Mouse (Mus musculus) adrenal gland, postnatal 25 days (tissue): ENCODE data around the gene Wnk2. TPM values are rescaled to one million over a fixed set of nuclear protein-coding genes. Genes with fewer than 3 reads are reported as not detected.
"Not testable (repeated sequence)": the region's sequence is repeated elsewhere in the genome, so short reads cannot be mapped to it uniquely, and the experiment has no call there.

Source experiments
- DNase-seq: peaks from one replicate; pipeline ENCODE4 v3.0.0; 2021; ENCODE audit warnings: mixed read lengths
- total RNA-seq: library from RNA; stranded (reverse); gene quantifications from 2 replicates; pipeline ENCODE4 v1.2.3, GENCODE M21; 2021

Gene Wnk2
- total RNA-seq, 1 experiment from 2014 or later = 4.2 TPM

DNA sequence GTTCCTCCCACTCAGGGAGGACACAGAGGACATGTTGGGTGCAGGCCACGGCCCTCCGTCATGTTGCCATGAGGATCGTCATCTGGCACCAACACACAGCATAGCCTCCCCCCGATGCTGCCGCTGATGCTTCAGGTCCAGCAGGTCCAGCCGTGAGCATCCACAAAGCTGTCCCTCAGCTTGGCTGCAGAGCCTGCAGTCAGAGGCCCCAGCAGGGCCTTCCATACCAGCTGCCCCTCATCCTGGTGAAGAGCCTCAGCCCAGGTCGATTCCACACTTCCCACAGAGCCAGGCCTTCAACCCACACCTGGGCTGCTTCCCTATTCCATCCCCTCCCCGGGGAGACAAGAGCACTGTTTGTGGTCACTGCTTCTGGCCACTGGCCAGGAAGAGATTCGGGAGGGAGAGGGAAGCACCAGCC lies 54.3 kb downstream of the Wnk2 start:
- DNase-seq = peak; percentile 24

DNA sequence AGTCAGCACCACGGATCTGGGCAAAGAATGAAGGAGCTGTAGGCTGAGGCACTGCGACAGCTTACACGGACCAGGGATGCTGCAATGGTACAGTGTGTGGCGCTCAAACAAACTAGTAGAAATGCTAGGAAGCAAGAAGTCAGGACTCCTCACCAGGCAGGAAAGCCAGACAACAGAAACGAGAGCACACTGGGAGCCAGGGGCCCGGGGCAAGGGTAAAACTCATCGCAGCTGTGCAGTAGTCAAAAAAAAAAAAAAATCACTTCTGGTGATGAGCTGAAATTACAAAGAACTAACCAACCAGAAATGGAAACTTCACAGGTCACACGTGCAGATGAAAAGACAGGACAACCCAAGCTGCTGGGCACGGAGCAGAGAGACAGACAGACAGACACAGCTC lies 55.2 kb downstream of the Wnk2 start:
- DNase-seq = no peak

DNA sequence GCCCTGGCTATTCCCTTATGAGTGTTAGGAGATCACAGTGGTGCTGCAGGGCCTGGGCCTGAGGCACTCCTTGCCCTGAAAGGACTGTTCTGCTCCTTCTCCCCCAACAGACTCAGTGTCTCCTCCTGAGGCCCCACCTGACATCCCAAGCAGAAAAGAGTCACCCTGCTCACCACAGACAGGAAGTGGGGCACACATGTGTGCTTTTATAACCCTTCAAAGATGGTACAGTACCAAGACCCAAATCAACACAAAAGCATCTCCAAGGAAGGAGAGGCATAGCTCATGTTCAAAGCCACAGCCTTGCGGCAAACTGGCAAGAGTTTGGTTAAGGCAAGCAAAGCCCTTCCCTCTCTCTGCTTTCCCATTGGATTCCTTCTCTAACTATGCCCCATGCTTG lies 57.6 kb downstream of the Wnk2 start:
- DNase-seq = no peak

DNA sequence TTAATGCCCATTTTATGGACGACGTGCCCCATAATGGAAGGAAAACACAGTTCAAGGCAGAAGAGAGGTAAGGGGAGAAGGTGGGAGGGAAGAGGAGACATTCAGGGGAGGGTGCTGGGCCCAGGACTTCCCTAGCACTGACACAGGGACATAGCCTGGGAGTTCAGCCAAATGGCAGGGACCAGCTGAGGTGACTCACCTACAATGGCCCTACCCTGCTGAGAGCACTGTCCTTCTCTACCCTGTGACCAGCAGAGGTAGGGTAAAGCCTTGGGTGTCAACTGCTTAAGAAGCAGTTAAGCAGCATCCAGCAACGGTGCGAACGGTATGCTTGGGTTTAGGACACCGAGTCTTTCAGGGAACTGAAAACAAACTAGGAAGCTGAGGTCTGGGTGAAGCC lies 58.9 kb downstream of the Wnk2 start:
- peak; percentile 42 for DNase-seq

DNA sequence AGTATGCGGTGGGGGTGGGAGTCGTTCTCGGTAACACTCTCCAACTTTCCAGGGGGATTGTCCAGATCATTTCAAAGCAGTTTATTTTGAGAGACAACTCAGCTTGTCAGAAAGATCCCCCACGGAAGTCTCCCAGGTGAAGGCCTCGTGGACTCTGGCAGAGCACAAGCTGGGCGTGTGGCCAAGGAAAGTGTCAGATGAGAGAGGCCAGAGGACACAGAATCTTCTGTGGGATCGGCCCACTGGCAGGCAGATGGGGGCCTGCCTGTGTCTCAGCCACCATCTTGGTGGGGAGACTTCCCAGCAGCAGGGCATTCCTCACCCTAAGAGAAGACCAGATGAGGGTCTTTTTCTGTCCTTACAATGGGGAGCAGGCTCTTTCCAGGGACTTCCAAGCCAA lies 60.4 kb downstream of the Wnk2 start:
- peak; percentile 63 for DNase-seq

DNA sequence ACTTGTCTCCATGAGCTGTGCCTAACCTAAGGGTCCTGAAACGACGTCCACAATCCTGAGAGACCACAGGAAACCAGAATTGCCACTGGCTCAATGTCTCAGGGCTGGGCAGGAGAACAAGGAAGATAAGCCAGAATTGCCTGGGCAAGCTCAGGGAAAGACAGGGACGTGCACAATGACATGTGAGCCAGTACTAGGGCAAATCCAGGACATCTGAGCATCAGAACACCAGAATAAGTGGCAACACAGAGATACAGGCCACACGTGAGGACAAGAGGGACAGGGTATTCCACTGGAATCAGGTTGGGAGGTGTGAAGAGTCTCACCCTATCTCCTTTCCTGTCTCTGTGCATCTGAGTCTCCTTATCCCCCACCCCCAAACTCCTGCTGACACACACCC lies 61.4 kb downstream of the Wnk2 start:
- DNase-seq = no peak

DNA sequence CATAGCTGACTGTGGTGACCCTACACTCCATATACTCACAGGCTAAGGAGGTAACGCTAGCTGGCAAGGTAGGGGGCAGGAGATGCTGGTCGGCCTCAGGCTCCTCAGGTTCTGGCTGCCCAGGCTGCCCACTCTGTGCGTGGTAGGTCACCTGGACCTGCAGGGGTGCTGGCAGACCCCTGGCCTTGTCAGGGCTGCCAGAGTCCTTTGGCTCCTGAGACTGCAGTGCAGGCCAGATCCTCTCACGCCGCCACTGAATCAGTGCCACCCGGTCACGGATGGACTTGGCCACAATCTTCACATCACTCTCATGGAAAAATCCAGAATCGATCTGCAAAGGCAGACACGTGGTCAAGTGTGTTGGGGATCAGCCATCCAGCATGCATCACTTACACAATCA lies 62.6 kb downstream of the Wnk2 start:
- DNase-seq = no peak

DNA sequence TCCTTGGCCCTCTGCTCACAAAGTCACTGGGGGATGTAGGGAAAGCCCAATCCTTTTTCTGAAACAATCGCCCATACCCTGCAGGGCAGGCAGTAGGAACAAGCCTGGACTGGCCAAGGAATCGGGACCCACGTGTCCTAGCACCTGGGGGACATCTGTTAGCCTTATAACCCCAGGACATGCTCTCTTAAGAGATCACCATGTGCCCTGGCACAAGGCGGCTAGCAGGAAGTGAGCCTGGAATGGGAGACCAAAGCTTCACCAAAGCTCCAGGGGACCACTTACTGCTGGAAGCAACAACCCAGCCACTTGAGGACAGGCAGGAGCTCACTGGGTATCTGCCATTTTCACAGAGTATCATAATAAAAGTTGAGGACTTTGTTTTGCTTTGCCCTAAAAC lies 63.0 kb downstream of the Wnk2 start:
- DNase-seq = no peak

DNA sequence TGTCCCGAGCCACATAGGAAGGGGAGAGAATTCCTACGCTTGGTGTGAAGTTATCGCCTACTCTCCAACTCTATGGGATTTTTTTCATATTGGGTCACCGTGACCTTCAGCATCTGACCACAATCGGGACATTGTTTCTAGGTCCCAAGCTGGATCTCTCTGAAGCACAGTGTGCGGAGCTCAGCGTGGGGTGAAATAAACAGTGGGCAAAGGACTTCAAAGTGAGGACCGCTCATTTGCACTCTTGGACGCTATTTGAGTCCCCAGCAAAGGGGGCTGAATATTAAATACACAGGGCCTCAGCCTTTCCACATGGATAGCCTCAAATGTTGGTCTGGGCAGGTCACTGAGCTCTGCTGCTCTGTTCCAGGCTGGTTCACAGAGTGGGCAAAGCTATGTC lies 63.9 kb downstream of the Wnk2 start:
- DNase-seq = no peak

DNA sequence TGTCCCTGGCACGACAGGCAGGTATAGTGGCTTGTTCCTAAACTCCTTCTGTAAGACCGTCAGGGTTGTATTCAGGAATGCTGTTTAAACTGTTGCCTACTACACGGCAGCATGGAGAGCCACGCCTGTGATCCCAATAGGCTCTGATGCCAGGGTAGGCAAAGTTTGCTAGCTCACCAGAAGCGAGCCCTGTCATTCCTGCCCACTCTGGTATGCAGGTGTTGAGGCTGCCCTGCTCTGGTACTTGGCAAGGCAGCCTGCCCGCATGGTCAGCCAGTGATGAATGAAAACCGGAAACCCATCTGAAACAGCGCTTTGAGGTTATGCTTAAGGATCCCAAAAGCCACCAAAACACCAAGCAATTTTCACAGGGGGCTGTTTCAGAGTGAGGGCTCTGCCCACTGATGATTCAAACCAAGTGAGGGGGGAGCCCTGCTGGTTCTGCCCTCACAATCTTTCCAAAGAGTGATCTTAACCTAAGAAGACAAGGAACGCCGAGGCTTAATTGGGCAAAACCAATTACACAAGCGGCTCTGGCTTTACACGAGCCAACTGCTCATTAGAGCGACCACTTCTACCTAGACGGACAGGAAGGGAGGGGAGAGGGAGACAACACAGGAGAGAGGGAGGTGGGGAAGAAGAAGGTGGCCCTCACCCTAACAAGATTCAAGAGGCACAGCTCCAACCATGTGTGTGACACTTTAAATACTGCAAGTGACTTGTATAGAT lies 65.5 kb downstream of the Wnk2 start:
- no peak for DNase-seq

DNA sequence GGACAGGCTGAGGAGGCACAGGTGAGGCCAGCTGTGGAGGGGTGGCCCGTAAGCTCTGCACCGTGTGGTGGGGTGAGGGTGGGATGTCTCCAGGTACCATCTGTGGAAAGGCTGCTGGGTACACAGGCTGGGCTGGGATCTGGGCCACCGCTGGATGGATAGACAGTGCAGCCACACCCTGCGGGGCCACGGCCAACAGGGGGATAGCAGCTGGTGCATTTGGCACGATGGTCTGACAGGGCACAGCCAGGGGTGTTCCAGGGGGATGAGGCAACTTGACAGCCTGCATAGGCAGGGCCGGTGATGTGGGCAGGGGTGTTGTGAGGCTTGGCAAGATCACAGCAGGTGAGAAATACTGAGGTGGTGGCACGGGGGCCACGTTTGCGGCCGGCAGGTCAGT lies 71.6 kb downstream of the Wnk2 start:
- no peak for DNase-seq

DNA sequence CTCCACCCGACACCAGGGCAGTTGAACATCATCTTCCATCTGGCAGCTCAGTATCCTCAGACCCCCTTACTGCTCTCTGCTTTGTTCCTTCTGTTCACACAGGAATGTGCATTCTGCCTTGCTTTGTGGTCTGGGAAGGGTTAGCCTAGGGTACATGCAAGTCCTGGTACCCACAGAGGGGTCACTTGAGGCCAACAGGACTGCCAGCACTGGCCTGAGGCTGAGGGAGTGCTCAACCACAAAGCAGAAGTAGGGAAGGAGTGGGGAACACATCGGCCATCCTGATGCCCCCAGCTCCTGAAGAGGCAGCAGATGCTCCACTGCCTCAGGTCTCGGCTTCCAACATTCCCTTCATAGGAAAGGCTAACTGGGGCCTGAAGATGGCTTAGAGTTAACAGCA lies 72.4 kb downstream of the Wnk2 start:
- no peak for DNase-seq

DNA sequence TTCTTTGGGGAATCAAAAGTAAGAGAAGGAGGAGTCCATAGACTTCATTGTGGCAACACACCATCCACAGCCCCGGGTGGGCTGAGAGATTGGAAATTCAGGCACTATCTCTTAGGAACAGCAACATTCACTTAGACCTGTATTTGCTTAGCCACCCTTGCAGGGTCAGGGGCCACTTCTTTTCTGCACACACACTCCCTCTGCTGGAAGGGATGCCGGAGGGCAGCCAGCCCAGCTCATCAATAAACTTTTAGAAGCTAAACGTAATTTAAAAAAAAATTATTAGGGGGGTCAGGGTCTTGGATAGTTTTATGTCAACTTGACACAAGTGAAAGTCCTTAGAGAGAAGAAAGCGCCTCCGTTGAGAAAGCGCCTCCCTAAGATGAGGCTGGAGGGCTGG lies 74.5 kb downstream of the Wnk2 start:
- DNase-seq = no peak

DNA sequence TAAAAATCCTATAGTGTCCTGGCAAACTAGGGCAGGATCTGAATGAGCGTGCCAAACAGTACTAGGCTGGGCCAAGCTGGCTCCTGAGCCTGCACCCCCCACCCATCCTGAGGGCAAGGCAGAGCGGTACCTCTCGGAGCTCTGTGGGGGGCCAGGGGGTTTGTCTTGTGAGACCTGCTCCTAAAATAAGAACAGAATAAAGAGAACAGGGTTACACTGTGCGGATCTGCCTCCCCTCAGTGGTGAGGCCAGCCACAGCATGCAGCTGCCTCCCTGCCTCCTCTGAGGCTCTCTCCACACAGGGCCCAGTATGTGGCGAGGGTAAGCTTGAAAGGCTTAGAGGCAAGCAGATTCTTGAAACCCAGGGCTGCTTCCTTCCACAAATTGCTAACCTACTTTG lies 76.0 kb downstream of the Wnk2 start:
- no peak for DNase-seq

DNA sequence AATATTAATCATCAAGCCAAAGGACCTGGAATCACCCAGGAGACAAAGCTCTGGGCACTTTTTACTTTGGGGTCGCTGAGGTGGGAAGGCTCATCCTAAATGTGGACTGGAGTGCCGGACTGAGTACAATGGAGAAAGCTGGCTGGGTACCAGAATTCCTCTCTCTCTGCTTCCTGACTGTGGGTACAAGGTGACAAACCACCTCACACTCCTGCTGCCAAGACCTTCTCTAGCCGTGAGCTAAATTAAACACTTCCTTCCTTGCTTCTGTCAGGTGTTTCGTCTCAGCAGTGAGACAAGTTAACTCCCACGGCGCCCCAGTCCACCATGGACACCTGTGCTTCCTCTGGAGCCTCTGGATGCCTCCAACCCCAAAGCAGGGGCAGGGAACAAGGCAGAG lies 77.8 kb downstream of the Wnk2 start:
- no peak for DNase-seq

DNA sequence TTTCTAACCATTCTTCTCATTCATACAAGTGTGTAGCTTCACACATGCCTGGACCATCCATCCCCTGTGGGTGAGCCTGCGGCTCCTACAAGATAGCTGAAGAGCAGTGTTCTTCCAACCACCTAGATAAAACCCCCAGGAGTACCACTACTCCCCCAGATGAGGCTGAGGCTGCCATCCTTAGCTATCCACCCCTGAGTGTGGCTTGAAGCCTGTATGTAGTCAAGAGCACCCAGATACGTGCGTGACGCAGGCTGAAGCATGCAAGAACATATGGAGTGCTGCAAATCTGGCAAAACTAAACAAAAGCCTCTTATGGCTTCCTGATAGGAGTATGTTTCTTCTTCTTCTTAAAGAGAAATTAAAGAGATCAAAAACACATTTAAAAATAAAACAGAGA lies 78.4 kb downstream of the Wnk2 start:
- no peak for DNase-seq

DNA sequence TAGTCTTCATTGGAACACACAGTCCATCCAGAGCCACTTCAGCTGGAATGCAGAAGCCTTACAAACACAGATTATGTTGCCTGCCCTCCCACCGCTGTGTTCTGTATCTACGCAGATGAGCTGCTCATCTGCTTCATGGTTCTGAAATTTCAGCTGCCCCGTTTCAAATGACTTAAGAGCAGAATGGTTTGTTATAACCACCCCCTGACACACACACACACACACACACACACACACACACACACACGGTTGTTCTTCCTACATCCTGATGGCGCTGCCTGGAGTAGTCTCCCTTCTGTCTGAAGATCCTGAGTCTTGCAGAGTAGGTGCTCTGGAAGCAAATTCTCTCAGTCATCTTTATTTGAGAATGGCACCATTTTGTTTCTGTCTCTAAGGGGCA lies 83.6 kb downstream of the Wnk2 start:
- DNase-seq = no peak

DNA sequence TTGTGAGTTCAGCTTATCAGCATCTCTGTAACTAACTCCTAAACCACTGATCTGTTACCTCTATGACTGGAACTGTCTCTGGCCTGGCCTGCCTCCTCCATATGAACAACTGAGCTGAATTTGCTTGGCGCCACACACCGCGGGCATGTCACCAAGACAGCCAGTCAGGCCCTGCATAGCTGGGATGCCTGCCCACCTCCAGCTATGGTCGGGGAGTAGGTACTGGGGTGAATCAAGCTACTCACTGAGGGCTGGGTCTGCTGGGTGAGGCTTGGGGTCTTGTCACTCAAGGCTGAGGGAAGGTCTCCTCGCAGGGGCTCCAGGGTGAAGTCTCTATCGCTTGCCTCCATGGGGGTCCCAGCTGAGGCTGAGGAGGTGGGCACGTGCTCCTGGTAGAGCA lies 87.4 kb downstream of the Wnk2 start:
- DNase-seq = no peak

DNA sequence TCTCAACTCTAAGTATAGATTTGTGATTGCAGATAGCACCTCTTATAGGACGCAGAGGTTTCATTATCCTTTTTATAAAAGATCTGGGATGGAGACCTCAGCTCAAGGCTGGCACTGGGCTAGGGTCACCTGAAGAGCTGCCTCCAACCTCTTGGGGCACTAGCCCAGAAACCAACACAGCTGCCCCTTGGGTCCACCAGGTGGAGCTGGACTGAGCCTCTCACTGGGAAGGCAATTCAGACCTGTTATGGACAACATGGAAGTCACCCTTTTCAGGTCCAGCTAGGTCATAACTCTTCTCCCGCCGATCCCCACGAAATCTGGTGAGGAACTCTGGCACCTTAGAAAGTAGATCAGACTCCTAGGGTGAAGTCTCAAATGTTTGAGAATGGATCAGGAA lies 89.3 kb downstream of the Wnk2 start:
- DNase-seq = peak; percentile 35

DNA sequence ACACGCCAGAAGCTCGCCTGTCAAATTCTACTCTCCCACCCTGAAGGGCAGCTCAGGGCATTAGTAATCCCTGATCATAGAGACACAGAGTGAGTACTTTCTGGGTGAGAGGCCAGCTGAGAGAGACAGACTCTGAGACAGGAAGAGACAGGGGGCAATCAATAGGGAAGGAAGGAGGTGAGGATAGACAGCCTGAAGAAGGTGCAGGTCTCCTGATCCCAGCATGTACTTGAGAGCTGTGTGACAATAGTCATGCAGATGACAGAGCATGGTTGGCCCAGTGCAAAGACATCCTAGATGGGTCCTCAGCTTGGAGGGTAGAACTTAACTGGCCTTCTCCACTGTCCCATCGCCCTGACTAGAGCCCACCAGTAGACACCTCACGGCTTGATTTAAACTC lies 91.5 kb downstream of the Wnk2 start:
- no peak for DNase-seq

DNA sequence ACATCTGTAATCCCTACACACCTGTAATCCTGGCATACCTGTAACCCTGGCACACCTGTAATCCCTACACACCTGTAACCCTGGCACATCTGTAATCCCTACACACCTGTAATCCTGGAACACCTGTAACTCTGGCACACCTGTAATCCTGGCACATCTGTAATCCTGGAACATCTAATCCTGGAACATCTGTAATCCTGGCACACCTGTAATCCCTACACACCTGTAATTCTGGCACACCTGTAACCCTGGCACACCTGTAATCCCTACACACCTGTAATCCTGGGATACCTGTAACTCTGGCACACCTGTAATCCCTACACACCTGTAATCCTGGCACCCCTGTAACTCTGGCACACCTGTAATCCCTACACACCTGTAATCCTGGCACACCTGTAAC lies 93.1 kb downstream of the Wnk2 start:
- not testable (repeated sequence) for DNase-seq

DNA sequence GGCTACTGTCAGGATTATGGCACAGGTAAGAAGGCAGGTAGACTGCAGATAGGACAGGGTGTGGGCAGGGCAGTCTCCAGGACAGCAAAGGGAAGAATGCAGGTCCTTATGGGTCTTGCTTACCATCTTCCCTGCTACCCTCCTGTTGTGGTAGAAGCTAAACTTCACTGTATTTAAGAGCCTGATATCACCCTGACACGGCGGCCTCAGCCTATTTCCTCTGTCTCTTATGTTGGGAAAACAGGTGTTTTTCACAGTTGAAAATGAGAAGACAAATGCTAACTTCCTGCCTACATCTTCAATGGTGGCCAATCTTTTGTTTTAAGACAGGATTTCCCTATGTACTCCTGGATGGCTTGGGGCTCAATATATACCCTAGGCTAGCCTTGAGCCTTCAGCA lies 94.5 kb downstream of the Wnk2 start:
- no peak for DNase-seq

DNA sequence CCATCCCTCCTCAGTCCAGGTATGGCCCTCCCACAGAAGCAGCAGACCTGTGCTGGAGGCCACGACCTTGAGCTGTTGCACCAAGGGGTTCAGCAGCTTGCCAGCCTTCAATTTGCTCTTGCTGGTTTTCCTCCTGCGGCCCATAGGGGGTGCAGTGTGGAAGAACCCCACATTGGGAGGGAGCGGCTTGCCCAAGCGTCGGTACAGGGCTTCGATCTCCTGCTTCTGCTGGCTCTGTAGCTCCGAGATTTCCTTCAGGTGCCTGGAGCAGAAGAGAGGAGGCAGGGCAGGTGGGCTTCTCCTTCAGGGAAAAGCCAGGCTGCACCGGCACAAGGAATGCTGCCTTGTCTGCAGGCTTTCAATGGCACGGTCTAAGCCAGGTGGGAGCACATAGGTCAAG lies 95.3 kb downstream of the Wnk2 start:
- no peak for DNase-seq

DNA sequence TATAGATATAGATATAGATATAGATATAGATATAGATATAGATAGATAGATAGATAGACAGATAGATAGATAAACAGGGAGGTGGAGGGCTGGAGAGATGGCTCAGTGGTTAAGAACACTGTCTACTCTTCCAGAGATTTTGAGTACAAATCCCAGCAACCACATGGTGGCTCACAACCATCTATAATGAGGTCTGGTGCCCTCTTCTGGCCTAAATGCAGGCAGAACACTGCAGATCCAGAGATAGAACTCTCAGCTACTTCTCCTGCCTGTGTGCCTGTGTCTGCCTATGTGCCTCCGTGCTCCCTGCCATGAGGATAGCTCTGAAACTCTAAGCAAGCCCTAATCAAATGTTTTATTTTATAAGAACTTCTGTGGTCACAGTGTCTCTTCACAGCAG lies 100.4 kb downstream of the Wnk2 start:
- DNase-seq = no peak

DNA sequence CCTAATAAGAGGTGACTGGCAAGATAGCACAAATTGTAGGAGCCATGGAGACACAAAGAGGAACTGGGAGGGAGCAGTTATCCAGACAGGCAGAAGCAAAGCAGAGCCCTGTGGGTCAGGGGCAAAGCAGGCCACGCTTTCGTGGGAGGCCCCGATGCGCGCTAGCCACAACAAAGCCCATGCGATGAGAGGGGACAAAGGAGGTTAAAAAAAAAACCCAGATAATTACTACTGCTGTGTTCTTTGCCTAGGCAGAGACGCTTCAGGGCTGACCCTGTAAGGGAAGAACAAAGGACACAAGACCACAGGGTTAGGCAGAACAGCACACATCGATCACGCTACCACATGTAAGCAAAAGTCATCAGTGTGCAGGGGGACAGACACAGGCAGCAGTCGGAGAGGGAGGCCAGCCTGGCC lies 103.7 kb downstream of the Wnk2 start:
- DNase-seq = no peak
